Mouse (Mus musculus) erythroblast, embryonic 14.5 days (primary cell): ENCODE results near the gene Chn1.

ENCODE experiments used
- GATA1 ChIP-seq: IDR thresholded peaks from 2 replicates; pipeline ENCODE4 v1.6.1; 2012; ENCODE audit warnings: low read length, inconsistent platforms, mixed read lengths
- TAL1 ChIP-seq: IDR thresholded peaks from 3 replicates; pipeline ENCODE4 v1.6.1; 2012; ENCODE audit warnings: low read length, inconsistent platforms, mixed read lengths

DNA sequence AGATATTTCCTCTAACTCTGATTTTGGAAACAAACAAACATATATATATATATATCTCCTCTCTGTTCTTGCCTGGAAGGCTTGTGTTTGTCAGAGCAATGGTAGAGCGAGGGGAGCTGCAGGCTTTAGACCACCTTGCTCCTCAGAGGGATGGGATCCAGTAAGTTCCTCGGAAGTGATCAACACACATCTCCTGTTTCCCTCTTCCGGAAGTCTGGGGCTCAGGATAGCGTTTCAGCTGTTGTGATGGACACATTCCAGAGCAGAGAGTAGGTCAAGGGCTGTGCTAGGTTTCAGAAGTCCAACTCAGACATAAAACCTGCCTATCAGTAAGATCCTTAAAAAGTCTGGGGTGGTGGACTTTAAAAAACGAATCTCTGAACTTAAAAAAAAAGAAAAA, 196.0 kb downstream of the Chn1 start:
- TF ChIP-seq GATA1 (no peak), TAL1 (no peak)
